Mouse (Mus musculus): ENCODE data around the gene Gal3st3.
"Not testable (repeated sequence)": the region's sequence is repeated elsewhere in the genome, so short reads cannot be mapped to it uniquely, and the experiment has no call there.

The Gal3st3 gene

DNA sequence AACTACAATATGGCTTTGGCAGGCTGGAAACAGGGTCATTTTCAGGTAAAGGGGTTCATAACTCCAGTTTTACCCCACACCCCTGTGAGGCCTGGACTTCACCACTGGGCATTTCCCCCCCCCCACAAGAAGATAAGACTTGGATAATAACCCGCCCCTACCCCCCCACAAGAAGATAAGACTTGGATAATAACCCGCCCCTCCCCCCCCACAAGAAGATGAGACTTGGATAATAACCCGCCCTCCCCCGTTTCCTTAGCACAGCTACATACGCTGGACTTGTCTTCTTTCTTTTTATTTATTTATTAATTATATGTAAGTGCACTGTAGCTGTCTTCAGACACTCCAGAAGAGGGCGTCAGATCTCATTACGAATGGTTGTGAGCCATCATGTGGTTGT, 10.9 kb downstream of the Gal3st3 start:
- DNase-seq = peak; percentile 53

DNA sequence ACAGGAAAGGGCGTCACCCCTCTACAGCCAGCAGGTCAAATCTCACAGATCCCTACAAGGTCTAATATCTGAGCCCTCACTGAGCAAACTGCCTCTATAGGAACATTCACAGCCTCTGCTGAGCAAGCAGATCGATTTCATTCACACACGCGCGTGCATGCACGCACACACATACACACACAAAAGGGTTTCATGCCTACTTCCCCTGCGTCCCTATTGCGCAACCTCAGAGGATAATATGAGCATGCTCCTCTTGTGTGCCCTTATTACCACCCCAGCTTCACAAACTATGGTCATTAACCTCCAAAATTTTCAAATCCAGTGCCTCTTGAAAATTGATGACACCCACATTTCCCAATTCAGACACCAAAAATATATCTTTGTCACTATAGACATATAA, 15.1 kb downstream of the Gal3st3 start:
- DNase-seq = no peak

DNA sequence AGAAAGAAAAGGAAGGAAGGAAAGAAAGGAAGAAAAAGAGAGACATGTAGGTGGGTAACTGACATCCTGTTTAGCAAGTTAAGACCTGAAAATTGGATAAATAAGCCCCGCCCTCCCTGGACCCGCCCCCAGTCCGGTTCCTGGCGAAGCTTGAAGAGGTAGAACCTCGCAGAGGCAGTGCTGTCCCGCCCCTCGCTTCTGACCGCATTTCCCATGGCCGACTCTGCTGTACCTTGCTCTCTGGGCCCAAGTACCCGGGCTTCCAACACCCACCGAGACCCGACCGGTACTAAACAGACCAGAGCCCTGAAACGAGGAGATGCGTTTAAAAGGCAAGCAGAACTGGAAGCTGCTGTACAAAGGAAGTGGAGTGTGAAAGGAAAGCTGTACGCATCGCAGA, 25.7 kb downstream of the Gal3st3 start:
- DNase-seq = no peak

DNA sequence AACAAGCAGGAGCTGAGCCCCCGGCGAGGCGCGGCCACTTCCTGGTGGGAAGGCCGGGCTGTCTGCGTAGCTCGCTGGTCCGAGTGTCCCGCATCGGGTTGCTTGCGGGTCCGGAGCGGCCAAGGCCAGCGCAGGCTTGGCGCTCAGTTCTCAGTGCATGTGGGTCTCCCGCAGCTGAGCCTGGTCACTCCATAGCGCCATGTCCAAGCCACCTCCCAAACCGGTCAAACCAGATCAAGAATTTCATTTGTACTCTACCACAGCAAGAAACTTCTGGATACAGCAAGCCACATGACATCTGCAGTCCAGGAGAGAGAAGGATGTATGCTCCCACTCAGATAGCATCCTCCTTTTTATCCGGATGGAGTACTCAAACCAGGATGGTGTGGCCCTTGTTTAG, 29.8 kb downstream of the Gal3st3 start:
- no peak for DNase-seq

DNA sequence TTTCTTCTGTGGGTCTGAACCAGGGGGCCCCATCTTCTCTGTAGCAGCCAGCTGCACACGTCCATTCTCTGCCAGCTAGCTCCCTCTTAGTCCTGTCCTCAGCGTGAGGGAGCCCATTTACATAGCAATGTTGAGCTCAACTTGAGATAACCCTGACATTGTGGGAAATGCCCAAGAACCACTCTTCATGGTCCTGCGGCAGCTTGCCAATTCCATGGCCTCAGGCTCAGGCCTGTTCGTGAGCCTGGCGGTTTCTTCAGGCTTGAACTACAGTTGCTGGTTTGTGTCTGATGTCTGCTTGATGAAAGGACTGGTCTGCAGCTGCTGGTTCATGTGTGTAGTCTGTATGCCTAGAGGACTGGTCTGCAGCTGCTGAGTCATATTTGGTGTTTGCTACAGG, 36.6 kb downstream of the Gal3st3 start:
- DNase-seq = no peak

DNA sequence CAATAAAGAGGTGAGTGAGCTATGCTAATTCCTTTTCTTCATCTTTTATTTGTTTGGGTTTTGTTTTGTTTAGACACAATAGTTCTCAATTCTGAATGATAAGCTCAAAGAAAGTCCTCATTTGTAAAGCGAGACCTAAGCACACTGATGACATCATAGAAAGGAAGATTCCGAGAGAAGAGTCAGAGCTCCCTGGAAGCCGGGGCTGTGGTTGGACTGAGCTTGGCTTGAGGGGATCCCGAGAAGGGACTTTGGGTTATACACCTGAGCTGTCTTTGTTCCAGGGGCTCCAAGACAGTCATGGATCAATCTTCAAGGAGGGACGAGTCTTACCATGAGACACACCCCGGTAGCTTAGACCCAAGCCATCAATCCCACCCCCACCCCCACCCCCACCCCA, 37.3 kb downstream of the Gal3st3 start, which contains the start of gene Catsper1:
Gene Catsper1 (plus strand): TSS at position 301 of the 400 bp plus-strand sequence.
- DNase-seq = no peak

DNA sequence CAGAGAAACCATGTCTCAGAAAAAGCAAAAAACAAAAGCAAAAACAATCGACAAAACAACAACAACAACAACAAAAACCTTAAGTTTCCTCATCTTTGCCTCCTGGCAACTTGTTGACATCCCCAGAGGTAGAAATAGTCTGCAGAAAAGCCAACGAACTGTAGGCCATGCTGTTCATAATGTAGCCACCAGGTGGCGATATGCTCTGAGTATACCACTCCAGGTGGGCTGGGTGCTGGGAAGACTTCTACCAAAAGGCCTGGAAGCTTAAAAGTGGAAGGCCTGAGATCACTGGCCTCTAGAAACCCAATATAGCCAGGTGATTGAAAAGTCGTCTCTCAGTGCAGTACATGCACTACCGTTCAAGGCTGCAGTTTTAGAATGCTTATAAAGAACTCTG, 39.8 kb downstream of the Gal3st3 start:
- DNase-seq = peak; percentile 85

DNA sequence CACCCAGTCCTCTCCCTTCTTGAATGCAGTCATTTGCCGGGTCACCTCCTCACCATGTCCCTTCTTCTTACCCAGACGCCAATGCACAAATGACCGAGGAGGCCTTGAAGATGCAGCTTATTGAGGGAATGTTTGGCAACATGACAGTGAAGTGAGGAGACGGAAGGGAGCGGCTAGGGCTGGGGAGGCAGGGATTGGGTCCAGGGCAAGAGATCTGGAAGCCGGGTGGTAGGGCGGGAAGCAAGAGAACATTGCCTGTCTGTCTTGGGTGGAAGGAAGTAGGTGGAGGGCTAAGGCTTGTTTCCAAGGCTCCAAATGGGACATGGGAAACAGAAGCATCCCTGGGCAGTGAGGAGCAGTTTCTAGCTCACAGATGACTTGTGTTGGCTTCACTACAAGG, 43.2 kb downstream of the Gal3st3 start:
- DNase-seq = no peak

DNA sequence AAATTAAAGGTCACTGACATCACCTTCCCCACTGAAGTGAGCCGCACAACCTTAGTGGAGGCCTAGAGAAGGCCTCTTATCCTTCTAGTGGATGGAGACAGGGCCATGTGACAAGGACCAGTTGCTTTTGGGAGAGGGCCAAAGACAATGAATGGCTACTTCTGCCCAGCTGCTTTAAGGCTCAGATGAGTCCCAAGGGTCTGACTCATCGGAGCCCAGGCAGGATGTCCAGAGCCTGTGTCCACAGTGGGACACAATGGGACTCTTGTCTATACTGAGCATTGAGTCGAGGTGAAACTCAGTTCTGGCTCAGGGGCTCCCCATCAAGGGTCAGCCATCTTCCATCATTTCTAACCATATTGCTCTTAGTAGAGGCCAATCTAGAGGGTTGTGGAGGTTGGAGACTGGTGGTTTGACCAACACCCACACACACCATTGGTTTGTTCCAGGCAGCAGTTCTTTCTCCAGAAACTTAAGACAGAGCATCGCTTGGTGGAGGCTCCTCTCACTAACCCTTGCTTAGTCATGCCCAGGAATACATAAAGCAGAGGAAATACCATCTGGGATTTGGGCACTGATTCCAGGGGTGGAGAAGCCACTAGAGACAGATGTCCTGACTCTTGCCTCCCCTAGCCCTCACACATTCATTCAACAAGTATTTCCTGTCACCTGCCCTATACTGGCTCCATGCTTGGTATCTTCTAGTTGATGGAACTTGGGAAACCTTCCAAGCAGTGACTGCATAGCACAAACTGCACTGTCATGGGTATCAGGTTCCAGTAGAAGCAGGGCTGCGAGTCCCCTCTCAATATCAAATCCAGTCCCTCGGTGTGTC, 47.4 kb downstream of the Gal3st3 start:
- DNase-seq = no peak

DNA sequence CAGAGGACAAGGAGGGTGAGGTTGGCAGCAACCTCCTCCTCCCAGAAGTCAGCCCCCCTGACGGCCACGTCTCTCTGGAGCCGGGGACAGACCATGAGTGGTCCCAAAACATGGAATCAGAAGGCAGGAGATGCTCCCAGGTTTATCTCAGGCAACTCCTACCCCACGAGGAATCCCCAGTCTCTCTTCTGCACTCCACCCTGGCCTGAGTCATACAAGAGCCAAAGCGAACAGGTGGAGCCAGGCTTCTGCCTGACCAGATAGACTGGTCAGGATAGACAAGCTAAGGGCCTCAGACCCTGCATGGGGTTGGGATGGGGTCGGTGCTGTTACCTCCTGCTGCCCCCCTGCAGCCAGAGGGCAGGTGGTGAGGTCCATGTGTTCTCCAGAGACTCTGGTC, 49.9 kb downstream of the Gal3st3 start:
- no peak for DNase-seq

DNA sequence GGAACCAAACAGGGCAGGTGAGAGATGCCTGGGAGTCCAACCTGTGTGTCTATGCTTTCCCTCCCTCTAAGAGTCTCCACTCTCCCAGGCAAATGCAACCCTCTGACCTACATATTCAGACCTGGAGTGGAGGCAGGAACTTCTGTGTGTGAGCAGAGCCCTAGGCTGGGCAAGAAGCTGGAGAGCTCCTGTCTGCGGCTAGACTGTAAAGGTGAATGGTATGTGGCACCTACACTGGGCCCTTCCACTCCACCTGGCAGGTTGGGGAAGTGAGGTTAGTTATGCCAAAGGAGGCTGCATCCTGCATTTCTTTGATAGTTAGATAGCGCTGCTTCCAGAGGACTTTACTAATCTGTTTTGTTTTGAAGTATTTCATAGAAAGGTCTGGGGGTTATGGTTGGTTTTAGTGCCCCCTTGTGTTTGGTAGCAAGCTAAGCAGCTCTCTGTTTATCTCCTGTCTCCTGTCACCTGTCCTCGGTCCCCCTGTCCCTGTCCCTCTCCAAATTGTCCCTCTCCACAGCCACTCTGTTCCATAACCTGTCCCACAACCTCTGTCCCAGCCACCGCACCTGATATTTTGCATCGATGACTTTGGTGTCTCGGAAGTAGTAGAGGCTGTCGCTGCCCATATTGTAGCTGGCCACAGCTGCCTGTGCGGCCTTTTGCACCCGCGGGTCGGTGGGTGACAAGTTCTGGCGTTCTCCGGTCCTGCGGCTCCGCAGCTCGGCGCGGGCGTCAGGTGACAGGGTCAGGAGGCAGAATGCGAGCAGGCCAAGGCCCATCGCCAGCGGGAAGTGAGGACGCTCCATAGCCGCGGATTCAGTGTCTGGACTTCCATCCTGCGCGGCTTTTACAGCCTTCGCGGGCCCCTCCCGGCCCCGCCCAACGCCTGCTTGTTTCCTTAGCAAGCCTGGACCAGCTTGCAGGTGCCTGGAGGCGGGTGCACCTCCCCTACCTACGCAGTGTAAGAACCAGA, 50.7 kb downstream of the Gal3st3 start:
- DNase-seq = peak; percentile 52

DNA sequence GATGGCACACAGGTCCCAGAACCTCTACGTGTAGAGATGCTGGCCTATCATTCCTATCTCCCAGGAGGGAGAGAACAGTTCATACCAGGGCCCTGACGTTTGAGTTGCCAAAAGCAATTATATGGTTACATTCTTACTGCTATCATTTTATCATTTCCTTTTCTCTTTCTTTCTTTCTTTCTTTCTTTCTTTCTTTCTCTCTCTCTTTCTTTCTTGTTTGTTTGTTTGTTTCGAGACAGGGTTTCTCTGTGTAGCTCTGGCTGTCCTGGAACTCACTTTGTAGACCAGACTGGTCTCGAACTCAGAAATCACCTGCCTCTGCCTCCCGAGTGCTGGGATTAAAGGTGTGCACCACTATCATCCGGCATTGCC, 51.4 kb downstream of the Gal3st3 start, which contains the start of gene Cst6:
Gene Cst6 (minus strand): TSS at position 73 of the 372 bp plus-strand sequence.
- DNase-seq = not testable (repeated sequence)

DNA sequence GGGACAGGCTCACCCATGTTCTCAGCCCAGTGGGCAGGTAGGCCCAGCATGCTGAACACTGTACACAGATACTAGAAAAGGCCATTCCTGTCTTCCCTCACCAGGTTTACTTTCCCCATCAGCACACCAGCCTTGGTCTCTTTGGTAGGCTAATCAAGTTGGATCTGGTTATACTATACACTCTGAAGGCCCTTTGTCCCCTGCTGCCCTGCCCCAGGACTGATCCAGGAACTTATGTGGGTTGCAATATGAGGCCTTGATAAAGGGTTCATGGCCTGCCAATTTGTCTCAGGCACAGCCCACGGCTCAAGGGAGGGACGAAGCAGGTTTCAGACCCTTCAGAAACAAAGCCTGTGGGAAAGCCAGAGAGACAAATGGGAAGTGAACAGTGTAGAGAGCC, 55.5 kb downstream of the Gal3st3 start:
- DNase-seq = no peak

DNA sequence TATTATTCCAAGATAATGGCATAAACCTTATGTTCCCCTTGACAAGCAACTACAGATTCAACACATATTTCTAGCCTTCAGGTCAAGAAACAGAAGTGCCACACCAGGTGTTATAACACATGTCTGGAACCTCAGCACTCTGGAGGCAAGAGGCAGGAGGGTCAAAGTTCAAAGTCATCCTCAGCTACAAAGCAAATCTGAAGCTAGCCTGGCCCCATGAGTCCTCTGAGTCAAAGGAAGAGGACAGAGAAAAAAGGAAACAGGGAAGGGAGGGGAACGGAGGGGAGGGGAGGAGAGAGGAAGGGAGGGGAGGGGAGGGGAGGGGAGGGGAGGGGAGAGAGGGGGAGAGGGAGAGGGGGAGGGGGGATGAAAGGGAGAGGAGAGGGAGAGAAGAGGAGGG, 57.9 kb downstream of the Gal3st3 start:
- DNase-seq = peak; percentile 18
